Mouse (Mus musculus) G1E (cell line): ENCODE measurements around the gene Thrap3. TPM values are rescaled to one million over a fixed set of nuclear protein-coding genes. Genes with fewer than 3 reads are reported as not detected.

Source experiments
- ATAC-seq: 2 replicates; pipeline ENCODE4 v1.8.0; 2016; ENCODE audit warnings: mild to moderate bottlenecking; ENCODE audit not compliant: insufficient number of reproducible peaks, poor library complexity, low FRiP score, severe bottlenecking; ENCODE audit errors: extremely low read depth
- DNase-seq: peaks from one replicate; pipeline ENCODE4 v3.0.0; 2012; ENCODE audit warnings: low spot score
- H3K27me3 ChIP-seq: 2 replicates; pipeline ENCODE4 v1.6.1; 2012; ENCODE audit warnings: mild to moderate bottlenecking, low read length, inconsistent platforms; ENCODE audit not compliant: insufficient read depth
- H3K36me3 ChIP-seq: replicated peaks from 2 replicates; pipeline ENCODE3; 2012; ENCODE audit warnings: mild to moderate bottlenecking, inconsistent platforms
- H3K4me1 ChIP-seq: 2 replicates; pipeline ENCODE4 v1.6.1; 2012; ENCODE audit warnings: low read depth, low read length, inconsistent platforms, mixed read lengths; ENCODE audit not compliant: insufficient read depth
- H3K4me3 ChIP-seq: 2 replicates; pipeline ENCODE4 v1.5.1; 2012; ENCODE audit warnings: low read depth, mild to moderate bottlenecking, inconsistent platforms, low read length, moderate library complexity, mixed read lengths
- H3K9me3 ChIP-seq: replicated peaks from 2 replicates; pipeline ENCODE4 v1.6.1; 2012; ENCODE audit warnings: inconsistent platforms
- CTCF ChIP-seq: IDR thresholded peaks from 2 replicates; pipeline ENCODE4 v1.5.1; 2012; ENCODE audit warnings: low read depth, low read length, inconsistent platforms, mixed read lengths
- GATA1 ChIP-seq: IDR thresholded peaks from 2 replicates; pipeline ENCODE4 v1.6.1; 2012; ENCODE audit warnings: borderline replicate concordance, low read length, inconsistent platforms, mixed read lengths
- GATA2 ChIP-seq: IDR thresholded peaks from 2 replicates; pipeline ENCODE4 v1.6.1; 2012; ENCODE audit warnings: low read depth, low read length, inconsistent platforms, borderline replicate concordance
- POLR2AphosphoS5 ChIP-seq: IDR thresholded peaks from 2 replicates; pipeline ENCODE4 v1.6.1; 2012; ENCODE audit warnings: low read depth, low read length, inconsistent platforms; ENCODE audit not compliant: insufficient replicate concordance
- TAL1 ChIP-seq: conservative IDR thresholded peaks from 2 replicates; pipeline ENCODE4 v1.6.1; 2012; ENCODE audit warnings: low read depth, low read length, inconsistent platforms, mixed read lengths
- polyA plus RNA-seq: library from polyadenylated mRNA; stranded (reverse); fragments of >175 nt; gene quantifications from 2 replicates; pipeline ENCODE4 v1.2.3, GENCODE M21; 2012
- total RNA-seq, 2 experiments: library from RNA; stranded (forward) in 1 of 2; stranded (reverse) in 1 of 2; fragments of 200-1000 nt in 1 of 2; fragments of >200 nt in 1 of 2; fragmentation: Nextera tagmentation in 1 of 2; gene quantifications; 2 replicates each; pipeline ENCODE4 v1.2.3; 2014 to 2017

The Thrap3 gene
- total and polyA plus RNA-seq, 3 experiments, result 209 to 356 (median 305) TPM

GRCm38 (mm10) chr4:126150297-126150948 is 52.1 kb downstream of the Thrap3 start:
- DNase-seq (no peak), ATAC-seq (no peak)
- Histone ChIP-seq H3K9me3 (no peaks in the 10 kb centered on the region), H3K4me3 (no peak overlapping the region), H3K27me3 (peaks cover 56% of the 10 kb centered on the region), H3K4me1 (peaks cover 18% of the 10 kb centered on the region), H3K36me3 (no peaks in the 10 kb centered on the region)
- TF ChIP-seq POLR2AphosphoS5 (no peak), GATA2 (no peak), GATA1 (no peak), TAL1 (no peak), CTCF (no peak)

- Histone ChIP-seq H3K4me3 (no peak overlapping the region), H3K27me3 (peaks cover 56% of the 10 kb centered on the region), H3K9me3 (no peaks in the 10 kb centered on the region), H3K36me3 (no peaks in the 10 kb centered on the region), H3K4me1 (peaks cover 12% of the 10 kb centered on the region)
- DNase-seq (no peak), ATAC-seq (no peak)
- no peak for TF ChIP-seq POLR2AphosphoS5
- TF ChIP-seq CTCF, result no peak
These were observed 52.8 kb downstream of the Thrap3 start for GRCm38 (mm10) chr4:126149798-126150197.

GRCm38 (mm10) chr4:126149041-126149676 is 53.4 kb downstream of the Thrap3 start:
- no peak for TF ChIP-seq CTCF
- TF ChIP-seq GATA2, result no peak
- no peak for TF ChIP-seq POLR2AphosphoS5
- TF ChIP-seq GATA1, result no peak
- TF ChIP-seq TAL1, result no peak
- Histone ChIP-seq H3K36me3 (no peaks in the 10 kb centered on the region), H3K27me3 (peaks cover 56% of the 10 kb centered on the region), H3K9me3 (no peaks in the 10 kb centered on the region), H3K4me1 (peaks cover 12% of the 10 kb centered on the region), H3K4me3 (peak overlapping the region; percentile 68)
- ATAC-seq (no peak), DNase-seq (no peak)

GRCm38 (mm10) chr4:126148161-126148961 is 54.2 kb downstream of the Thrap3 start:
- Histone ChIP-seq H3K9me3 (no peaks in the 10 kb centered on the region), H3K27me3 (peaks cover 56% of the 10 kb centered on the region), H3K36me3 (no peaks in the 10 kb centered on the region), H3K4me1 (peaks cover 12% of the 10 kb centered on the region), H3K4me3 (peak overlapping the region; percentile 68)
- TF ChIP-seq GATA2, result no peak
- no peak for TF ChIP-seq CTCF
- no peak for TF ChIP-seq GATA1
- TF ChIP-seq TAL1, result no peak
- no peak for TF ChIP-seq POLR2AphosphoS5
- no peak for ATAC-seq
- peak; percentile 34 for DNase-seq

- H3K4me3 ChIP-seq, result peak within 1 kb of the TSS; percentile 68
These were observed 54.9 kb downstream of the Thrap3 start, which contains the start of gene Eva1b for GRCm38 (mm10) chr4:126147533-126148160. Gene Eva1b, plus strand, starts transcription at chr4:126147744.

GRCm38 (mm10) chr4:126146974-126147532 is 55.5 kb downstream of the Thrap3 start:
- Histone ChIP-seq H3K4me3 (no peak overlapping the region), H3K36me3 (no peaks in the 10 kb centered on the region), H3K27me3 (peaks cover 46% of the 10 kb centered on the region), H3K4me1 (peaks cover 12% of the 10 kb centered on the region), H3K9me3 (no peaks in the 10 kb centered on the region)
- TF ChIP-seq TAL1, result no peak
- no peak for TF ChIP-seq GATA2
- TF ChIP-seq GATA1, result no peak
- TF ChIP-seq CTCF, result no peak
- TF ChIP-seq POLR2AphosphoS5, result no peak
- DNase-seq (no peak), ATAC-seq (no peak)

More at GRCm38 (mm10) chr4:126147533-126148160, 54.9 kb downstream of the Thrap3 start, which contains the start of gene Eva1b:
- Histone ChIP-seq H3K36me3 (no peaks in the 10 kb centered on the region), H3K4me1 (peaks cover 12% of the 10 kb centered on the region), H3K9me3 (no peaks in the 10 kb centered on the region), H3K27me3 (peaks cover 51% of the 10 kb centered on the region)
- DNase-seq, result no peak
- TF ChIP-seq GATA1 (no peak), CTCF (no peak), TAL1 (no peak), GATA2 (no peak), POLR2AphosphoS5 (no peak)
- ATAC-seq, result no peak
